In the genomic region with DNA sequence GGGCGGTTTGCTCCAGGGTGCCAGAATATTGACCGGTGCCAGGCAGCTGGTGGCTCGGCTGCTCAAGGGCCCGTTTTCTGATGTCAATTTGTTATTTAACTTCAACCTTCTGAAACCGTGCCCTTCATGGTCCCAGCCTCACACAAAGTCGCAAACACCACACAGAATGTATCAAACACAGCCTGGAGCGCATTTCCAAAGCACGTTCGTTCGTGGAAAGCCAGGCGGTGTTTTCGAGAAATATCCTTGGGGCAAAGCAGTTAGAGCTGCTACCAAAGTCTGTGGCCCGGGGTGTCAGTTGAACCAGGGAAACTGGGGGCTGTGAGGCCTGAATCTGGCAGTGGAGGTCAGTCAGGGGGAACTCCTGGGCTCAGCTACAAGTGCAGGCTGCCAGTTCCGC, we compare ENCODE assay signal across 28 mouse cellular contexts.
DNase-seq lines count a peak whose midpoint lies in the region; ATAC-seq lines count a peak whose summit lies in the region.
"Had no signal": no experiment of that assay in that cellular context is flagged by ENCODE, and none has a peak within 500 bp of the region (broad histone marks: within the 10 kb centered on the region; RNA-seq: fewer than 3 reads in every experiment).

No protein-coding gene starts in this region.

- H3K4me1 ChIP-seq in kidney, embryonic 14.5 days (ENCODE audit: control insufficient read depth, insufficient read depth, low read length), result no peaks in the 10 kb centered on the region
- H3K4me1 ChIP-seq in liver, embryonic 11.5 days (replicated peaks; ENCODE audit: control insufficient read depth, insufficient read depth, low read length), result no peaks in the 10 kb centered on the region
- H3K4me1 ChIP-seq: heart, embryonic 13.5 days; hindbrain, embryonic 10.5 days; hindbrain, embryonic 15.5 days; limb, embryonic 13.5 days; liver, embryonic 12.5 days; neural tube, embryonic 13.5 days had no signal

- H3K4me3 ChIP-seq in kidney, embryonic 14.5 days (ENCODE audit: low read length), result no peak overlapping the region
- no peak overlapping the region for H3K4me3 ChIP-seq in liver, embryonic 11.5 days (ENCODE audit: low read depth, low read length)
- H3K4me3 ChIP-seq: forebrain, embryonic 15.5 days; gastrocnemius, adult 2 months; heart, adult 2 months; heart, embryonic 13.5 days; hindbrain, embryonic 10.5 days; hindbrain, embryonic 15.5 days; limb, embryonic 13.5 days; liver, embryonic 12.5 days; myocyte; neural tube, embryonic 13.5 days had no signal

- no peak for ATAC-seq in kidney, embryonic 14.5 days (ENCODE audit: low FRiP score, low TSS enrichment)
- no peak for ATAC-seq in liver, embryonic 11.5 days (replicated peaks; ENCODE audit: low FRiP score)
- ATAC-seq: activated CD4-positive, CD25-positive, alpha-beta regulatory T cell, adult 4 months; forebrain, embryonic 15.5 days; inflammation-experienced regulatory T-cells, adult 6 months; liver, embryonic 12.5 days; liver, postnatal 0 days had no signal

- no peaks in the 10 kb centered on the region for H3K27me3 ChIP-seq in kidney, embryonic 14.5 days (ENCODE audit: control insufficient read depth, insufficient read depth, low read length)
- H3K27me3 ChIP-seq in liver, embryonic 11.5 days (replicated peaks; ENCODE audit: control insufficient read depth, insufficient read depth, low read length), result no peaks in the 10 kb centered on the region; the same call in 1 of the 2 replicates
- H3K27me3 ChIP-seq: forebrain, embryonic 15.5 days; hindbrain, embryonic 15.5 days; limb, embryonic 13.5 days; neural tube, embryonic 13.5 days had no signal

- H3K27ac ChIP-seq in kidney, embryonic 14.5 days (ENCODE audit: low read depth, low read length), result no peak overlapping the region
- H3K27ac ChIP-seq in liver, embryonic 11.5 days (ENCODE audit: low read depth, low read length), result no peak overlapping the region
- H3K27ac ChIP-seq: forebrain, embryonic 15.5 days; gastrocnemius, adult 2 months; heart, adult 2 months; heart, embryonic 13.5 days; hindbrain, embryonic 10.5 days; hindbrain, embryonic 15.5 days; limb, embryonic 13.5 days; liver, embryonic 12.5 days; neural tube, embryonic 13.5 days had no signal

- H3K9ac ChIP-seq in kidney, embryonic 14.5 days (ENCODE audit: low read depth, low read length), result no peak overlapping the region
- no peak overlapping the region for H3K9ac ChIP-seq in liver, embryonic 11.5 days (ENCODE audit: low read depth, low read length)
- H3K9ac ChIP-seq: forebrain, embryonic 15.5 days; heart, embryonic 13.5 days; hindbrain, embryonic 15.5 days; limb, embryonic 13.5 days; liver, embryonic 12.5 days; liver, postnatal 0 days; neural tube, embryonic 13.5 days had no signal

- WGBS in kidney, embryonic 14.5 days, result 85% methylated on average over 14 of the region's 14 CpGs
- 89% methylated on average over 14 of the region's 14 CpGs for WGBS in liver, embryonic 11.5 days

- peak; percentile 68 for DNase-seq in kidney, adult 18-20 months
- DNase-seq in kidney, adult 9 months, result peak; percentile 74
- peak; percentile 65 to 86 for DNase-seq in kidney, postnatal 25 days
- no peak for DNase-seq in liver, embryonic 11.5 days (ENCODE audit: low spot score)
- no peak for DNase-seq in thymus, adult 18-20 months
- DNase-seq: adrenal gland, adult 2 months; B cell, adult 2 months; cerebellum, adult 8-10 months; cerebellum, postnatal 36 days; gastrocnemius, adult 2 months; gastrocnemius, postnatal 36 days; heart, adult 2 months; heart, postnatal 10 days; liver, postnatal 0 days; lung, postnatal 36 days; right cerebral cortex, postnatal 4 days had no signal

- no peaks in the 10 kb centered on the region for H3K36me3 ChIP-seq in kidney, embryonic 14.5 days (ENCODE audit: control insufficient read depth, insufficient read depth, low read length)
- H3K36me3 ChIP-seq in liver, embryonic 11.5 days (ENCODE audit: control insufficient read depth, insufficient read depth, low read length), result no peaks in the 10 kb centered on the region
- H3K36me3 ChIP-seq: forebrain, embryonic 15.5 days; heart, embryonic 13.5 days; hindbrain, embryonic 10.5 days; hindbrain, embryonic 15.5 days; limb, embryonic 13.5 days; liver, embryonic 12.5 days; neural tube, embryonic 13.5 days had no signal

- no peak overlapping the region for H3K4me2 ChIP-seq in kidney, embryonic 14.5 days (replicated peaks; ENCODE audit: low read depth, low read length)
- H3K4me2 ChIP-seq in liver, embryonic 11.5 days, result no peak overlapping the region
- H3K4me2 ChIP-seq: forebrain, embryonic 15.5 days; heart, embryonic 13.5 days; hindbrain, embryonic 15.5 days; limb, embryonic 13.5 days; liver, embryonic 12.5 days; midbrain, embryonic 11.5 days; neural tube, embryonic 13.5 days had no signal

- H3K9me3 ChIP-seq in kidney, embryonic 14.5 days (ENCODE audit: control insufficient read depth, low read length), result no peaks in the 10 kb centered on the region
- H3K9me3 ChIP-seq in liver, embryonic 11.5 days (ENCODE audit: control insufficient read depth, low read length), result no peaks in the 10 kb centered on the region
- H3K9me3 ChIP-seq: forebrain, embryonic 15.5 days; heart, embryonic 13.5 days; hindbrain, embryonic 10.5 days; hindbrain, embryonic 15.5 days; limb, embryonic 13.5 days; neural tube, embryonic 13.5 days had no signal

Comparison
In these comparisons a context has a peak if more than half of its experiments do, and no peak if none do; other contexts are left out.
1. DNase-seq: peak in kidney, adult 18-20 months (single experiment), kidney, adult 9 months (single experiment) and kidney, postnatal 25 days (2 of 2); none in liver, embryonic 11.5 days (single experiment) and thymus, adult 18-20 months (0 of 2).